Mouse (Mus musculus) bone marrow, adult 2 months (tissue): ENCODE data around the gene Tomm40l.

Source experiments
- CTCF ChIP-seq: fragments of 200-500 bp; IDR thresholded peaks from 2 replicates; pipeline ENCODE4 v1.5.1; 2011; ENCODE audit warnings: low read length, control low read depth; ENCODE audit not compliant: control insufficient read depth, insufficient read depth
- POLR2A ChIP-seq: fragments of 200-500 bp; IDR thresholded peaks from 2 replicates; pipeline ENCODE4 v1.6.1; 2011; ENCODE audit warnings: low read depth, mild to moderate bottlenecking, control low read depth, low read length, borderline replicate concordance; ENCODE audit not compliant: control insufficient read depth

DNA sequence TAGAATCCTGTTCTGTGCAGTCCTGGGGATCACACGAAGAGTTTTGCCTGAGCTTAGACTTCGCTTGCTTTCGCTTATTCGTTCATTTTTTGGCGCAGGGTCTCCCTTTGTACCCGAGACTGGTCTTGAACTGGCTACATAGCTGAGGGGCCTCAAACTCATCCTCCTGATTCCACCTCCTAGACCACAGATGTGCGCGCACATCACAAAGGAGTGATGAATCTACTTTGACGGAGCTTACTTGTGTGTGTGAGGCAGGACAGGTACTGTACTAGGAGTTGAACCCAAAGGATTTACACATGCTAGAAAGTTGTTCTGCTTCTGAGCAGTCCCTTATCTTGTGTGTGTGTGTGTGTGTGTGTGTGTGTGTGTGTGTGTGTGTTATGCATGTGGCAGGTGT, 31.5 kb downstream of the Tomm40l start:
- TF ChIP-seq POLR2A (no peak), CTCF (no peak)
